Mouse (Mus musculus) urinary bladder, adult 2 months (tissue): ENCODE measurements around the gene Ints6l. TPM values are rescaled to one million over a fixed set of nuclear protein-coding genes. Genes with fewer than 3 reads are reported as not detected.

Experiments used
- DNase-seq: peaks from one replicate; pipeline ENCODE4 v3.0.0; 2022; ENCODE audit warnings: low spot score
- polyA plus RNA-seq: library from polyadenylated mRNA; depleted of rRNA; stranded (reverse); fragments of >200 nt; gene quantifications from 2 replicates; pipeline ENCODE4 v1.2.3, GENCODE M21; 2012; rRNA removed

Ints6l gene
- 88.1 and 111 TPM in 2 replicates for polyA plus RNA-seq

GRCm38 (mm10) chrX:56454671-56455371 is at the start of gene Ints6l:
Gene Ints6l, plus strand, starts transcription at chrX:56454857.
- peak; percentile 44 for DNase-seq

- no peak for DNase-seq
Measured at GRCm38 (mm10) chrX:56405482-56405881, 49.2 kb upstream of the Ints6l start.

GRCm38 (mm10) chrX:56406128-56406527 is 48.5 kb upstream of the Ints6l start:
- no peak for DNase-seq

- no peak for DNase-seq
Measured at GRCm38 (mm10) chrX:56416277-56416676, 38.4 kb upstream of the Ints6l start.

GRCm38 (mm10) chrX:56417541-56417940 is 37.1 kb upstream of the Ints6l start:
- DNase-seq: no peak

DNA sequence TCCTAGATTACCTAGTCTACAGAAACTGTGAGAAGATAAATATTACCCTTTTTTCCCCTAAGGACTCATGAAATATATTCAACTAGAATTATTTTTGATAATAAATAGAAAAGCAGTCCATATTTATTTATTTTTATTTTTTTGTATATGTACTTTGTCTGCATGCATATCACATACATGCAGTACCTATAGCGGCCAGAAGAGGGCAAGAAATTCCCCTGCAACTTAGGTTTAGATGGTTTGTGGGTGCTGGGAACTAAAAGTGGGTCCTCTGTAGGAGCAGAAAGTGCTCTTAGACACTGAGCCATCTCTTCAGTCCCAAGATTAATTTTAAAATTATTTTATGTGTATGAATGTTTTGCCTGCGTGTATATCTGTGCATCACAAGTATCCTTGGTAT is 24.1 kb upstream of the Ints6l start:
- DNase-seq: no peak

DNA sequence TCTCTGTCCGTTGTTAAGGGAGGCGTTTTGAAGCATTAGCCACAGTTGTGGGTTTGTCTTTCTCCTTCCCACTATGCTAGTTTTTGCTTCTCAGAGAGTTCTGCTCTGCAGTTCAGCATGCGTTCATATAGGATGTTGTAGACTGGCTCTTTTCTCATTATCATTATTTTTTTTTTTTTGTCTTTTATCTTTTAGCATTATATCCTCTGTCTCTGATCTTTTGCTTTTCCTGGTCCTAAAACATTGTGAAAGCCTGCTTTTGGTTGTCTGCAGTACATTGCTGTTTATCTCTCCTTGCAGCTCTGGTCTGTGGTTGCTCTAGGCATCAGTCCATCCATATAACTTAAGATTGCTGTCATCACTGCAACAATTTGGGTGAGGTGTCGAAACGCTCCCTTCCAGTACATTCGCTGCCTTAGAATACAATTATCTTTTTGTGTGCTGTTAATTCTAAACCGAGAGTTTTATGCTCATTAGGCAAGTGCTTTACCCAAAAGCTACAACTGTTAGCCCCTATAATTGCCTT is 18.8 kb upstream of the Ints6l start:
- no peak for DNase-seq

DNA sequence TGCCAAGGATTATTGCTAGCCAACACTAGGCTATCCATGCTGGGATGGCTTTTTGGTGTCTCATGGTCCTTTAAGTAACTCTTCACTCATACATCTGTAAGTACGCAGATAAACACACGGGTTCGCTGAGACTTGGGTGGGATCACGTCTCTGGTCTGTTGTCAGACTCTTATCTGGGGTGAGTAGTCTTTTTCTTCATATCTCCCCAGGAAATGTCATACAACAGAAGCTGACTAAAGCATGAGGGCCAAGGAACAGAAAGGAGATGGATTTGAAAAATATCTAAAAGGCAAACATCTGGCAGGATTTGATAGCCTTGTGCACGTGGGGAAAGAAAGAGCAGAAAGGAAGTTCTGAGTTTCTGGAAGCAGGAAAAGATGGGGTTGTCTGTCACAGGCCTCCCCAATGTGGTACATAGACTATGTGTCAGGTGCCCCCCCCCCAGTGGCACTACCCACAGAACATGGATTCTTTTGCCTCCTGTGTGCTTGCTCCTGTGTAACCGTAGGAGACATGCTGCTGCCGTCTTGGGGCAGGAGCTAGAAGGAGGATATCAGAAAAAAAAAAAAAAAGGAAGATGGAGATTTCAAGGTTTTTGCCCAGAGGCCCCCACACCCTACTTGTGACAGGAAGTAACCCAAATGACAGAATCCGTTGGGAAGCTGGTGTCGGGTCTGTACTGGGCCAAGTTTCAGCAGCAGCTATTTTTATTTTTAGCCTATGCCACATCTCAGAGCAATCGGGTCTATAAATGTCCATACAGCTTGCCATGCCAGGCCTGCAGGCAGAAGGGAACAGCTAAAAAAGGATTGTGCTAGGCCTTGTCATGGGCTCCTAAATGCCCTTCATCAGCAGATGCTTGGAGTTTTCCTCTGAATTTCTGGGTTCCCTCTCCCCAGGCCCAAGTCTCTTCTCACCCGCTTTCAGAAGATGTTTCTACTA is 7.9 kb upstream of the Ints6l start:
- DNase-seq: no peak

DNA sequence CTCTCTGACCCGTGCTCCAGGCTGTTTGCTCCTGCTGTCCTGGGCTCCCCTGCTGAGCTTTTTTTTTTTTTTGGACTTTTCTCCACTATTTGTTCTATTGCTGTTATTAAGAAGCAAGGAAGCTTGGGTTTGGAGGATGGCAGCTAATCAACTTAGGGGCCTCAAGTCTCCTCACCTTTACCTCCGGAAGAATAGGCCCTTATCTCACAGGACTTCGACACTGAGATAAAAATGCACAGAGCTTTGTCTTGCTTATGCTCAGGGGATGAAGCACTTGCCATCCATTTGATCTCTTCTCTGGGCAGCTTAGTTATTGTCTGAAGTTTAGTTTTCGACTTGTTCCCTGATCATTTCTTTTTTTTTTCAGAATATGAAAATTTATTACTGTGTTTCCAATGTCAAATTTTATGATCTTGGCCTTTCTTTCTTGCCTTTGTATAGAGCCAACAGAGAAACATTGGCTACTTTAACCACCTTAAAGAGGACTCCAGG is 7.1 kb upstream of the Ints6l start, which contains the start of gene Gm2174:
TSS of gene Gm2174 (plus strand) at position 442 of the 492 bp plus-strand sequence.
- DNase-seq: no peak

GRCm38 (mm10) chrX:56455372-56456246 is 952 bp downstream of the Ints6l start:
- DNase-seq: peak; percentile 66

- no peak for DNase-seq
Measured at GRCm38 (mm10) chrX:56456379-56456778, 1.7 kb downstream of the Ints6l start.

- no peak for DNase-seq
Measured at GRCm38 (mm10) chrX:56462020-56462933, 7.6 kb downstream of the Ints6l start.

DNA sequence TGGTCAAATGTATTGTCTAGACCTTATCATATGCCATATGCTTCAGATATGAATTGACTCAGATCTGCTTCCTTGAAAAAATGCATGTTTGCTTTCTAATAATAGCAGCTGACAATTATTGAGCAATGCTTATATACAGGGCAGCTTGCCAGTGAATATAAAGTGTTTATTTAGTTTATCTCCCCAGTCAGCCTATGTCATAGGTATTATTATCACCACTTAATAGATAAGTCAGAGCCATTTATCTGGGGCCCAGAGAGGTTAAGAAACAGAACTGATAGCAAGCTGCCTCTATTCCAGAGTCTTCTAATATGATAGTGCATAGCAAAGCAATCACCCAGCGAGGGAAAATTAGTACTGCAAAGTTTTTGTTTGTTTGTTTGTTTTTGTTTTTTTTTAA is 10.2 kb downstream of the Ints6l start:
- DNase-seq: no peak

DNA sequence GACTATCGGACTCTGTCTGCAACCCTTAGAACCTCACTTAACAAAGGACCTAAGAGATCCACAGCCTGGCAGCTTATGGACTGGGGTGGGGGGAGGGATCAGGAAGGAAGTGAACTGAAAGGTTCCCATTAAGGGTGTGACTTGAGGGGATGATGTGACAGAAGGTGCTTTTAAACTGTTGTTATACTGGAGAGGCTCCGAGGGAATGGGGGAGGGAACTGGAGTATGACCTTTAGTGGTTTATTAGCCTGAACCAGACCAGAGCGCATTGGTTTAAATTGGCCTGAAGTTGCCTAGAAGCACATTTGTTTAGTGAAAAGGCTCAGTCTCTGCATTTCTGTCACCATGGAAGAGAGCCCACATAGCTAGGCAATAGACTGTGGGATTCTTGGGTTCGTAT is 13.0 kb downstream of the Ints6l start:
- DNase-seq: no peak

- DNase-seq: no peak
Measured at GRCm38 (mm10) chrX:56468422-56468821, 13.8 kb downstream of the Ints6l start.

- DNase-seq: no peak
Measured at GRCm38 (mm10) chrX:56474035-56474434, 19.4 kb downstream of the Ints6l start.

- DNase-seq: no peak
Measured at GRCm38 (mm10) chrX:56477553-56477952, 22.9 kb downstream of the Ints6l start.

DNA sequence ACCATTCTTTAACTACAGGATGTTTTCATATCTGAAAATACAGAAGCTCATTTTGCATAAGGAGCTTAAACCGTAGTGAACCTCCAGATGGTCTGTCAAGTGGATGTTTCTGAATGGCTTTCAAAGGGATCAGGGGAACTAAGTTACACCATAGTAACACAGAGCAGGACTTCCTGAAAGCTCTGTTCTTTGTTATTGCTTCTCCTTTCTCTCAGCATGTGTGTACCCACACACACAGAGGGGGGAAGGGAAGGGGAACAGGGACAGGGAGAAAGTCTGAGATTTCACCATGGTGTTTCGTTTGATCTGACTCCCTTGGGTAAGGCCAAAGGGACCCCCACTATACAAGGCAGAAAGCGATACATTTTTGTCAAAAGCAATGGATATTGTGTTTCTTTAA is 27.2 kb downstream of the Ints6l start:
- DNase-seq: no peak

- no peak for DNase-seq
Measured at GRCm38 (mm10) chrX:56489758-56490157, 35.1 kb downstream of the Ints6l start.

DNA sequence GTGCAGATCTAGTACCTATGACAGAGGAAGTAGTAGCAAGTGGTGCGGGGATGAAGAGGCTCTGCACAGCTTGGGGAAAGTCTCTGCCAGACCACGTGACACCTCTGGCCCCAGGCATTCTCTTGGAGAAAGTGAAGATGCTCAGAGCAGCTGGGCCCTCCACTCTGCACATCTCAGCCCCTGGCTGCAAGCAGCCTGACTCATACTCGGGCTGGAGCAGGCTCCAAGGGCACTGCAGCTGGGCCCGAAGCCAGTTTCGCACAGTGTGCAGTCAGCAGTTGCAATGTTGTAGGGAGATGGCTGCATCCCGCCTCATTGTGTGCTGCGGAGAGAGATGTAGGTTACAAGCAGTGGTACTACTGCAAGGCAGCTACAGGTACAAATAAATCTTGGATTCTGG is 42.6 kb downstream of the Ints6l start:
- no peak for DNase-seq
